9 mouse cellular contexts compared by ENCODE assay signal in the genomic region with DNA sequence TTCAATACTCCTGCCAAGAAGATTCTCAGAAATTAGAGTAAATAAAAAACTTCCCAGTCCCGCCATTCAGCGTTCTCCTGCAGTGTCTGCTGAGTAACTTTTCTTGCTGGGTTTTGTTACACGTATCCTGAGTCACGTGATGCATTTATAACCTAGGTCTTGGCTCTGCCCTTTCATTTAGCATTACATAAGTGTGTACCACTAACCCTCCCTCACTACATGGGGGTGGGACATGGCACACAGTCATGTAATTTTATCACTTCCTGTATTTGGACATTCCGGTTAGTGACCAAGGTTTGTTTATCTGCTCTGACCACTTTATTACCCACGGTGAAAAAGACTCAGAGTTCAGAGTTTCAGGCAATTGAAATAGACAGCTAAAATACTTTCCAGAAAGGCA.
A peak's percentile ranks its signal among the peaks of the same experiment; 100 is the strongest.
DNase-seq lines count a peak whose midpoint lies in the region; ATAC-seq lines count a peak whose summit lies in the region.
"Had no signal": no experiment of that assay in that cellular context is flagged by ENCODE, and none has a peak within 500 bp of the region (broad histone marks: within the 10 kb centered on the region; RNA-seq: fewer than 3 reads in every experiment).

No protein-coding gene starts in this region.

- no peak overlapping the region for H3K9ac ChIP-seq in intestine, embryonic 16.5 days (ENCODE audit: low read depth, low read length)
- no peak overlapping the region for H3K9ac ChIP-seq in lung, embryonic 16.5 days (ENCODE audit: low read length)

- peak; percentile 74 for ATAC-seq in intestine, embryonic 16.5 days
- peak; percentile 46; the same call in 1 of the 2 replicates for ATAC-seq in lung, embryonic 16.5 days (ENCODE audit: low read depth)
- no peak for ATAC-seq in megakaryocyte-erythroid progenitor cell, adult 5-6 weeks (replicated peaks; ENCODE audit: low FRiP score, low TSS enrichment, poor library complexity, severe bottlenecking)

- no peak overlapping the region for H3K4me2 ChIP-seq in intestine, embryonic 16.5 days (ENCODE audit: low read depth, low read length)
- no peak overlapping the region for H3K4me2 ChIP-seq in lung, embryonic 16.5 days (ENCODE audit: low read depth, low read length)

- H3K9me3 ChIP-seq in intestine, embryonic 16.5 days (ENCODE audit: control insufficient read depth, low read length): no peaks in the 10 kb centered on the region
- no peaks in the 10 kb centered on the region for H3K9me3 ChIP-seq in lung, embryonic 16.5 days (ENCODE audit: control insufficient read depth, low read length)

- 0 out of 2 replicates have a peak overlapping the region, but pooled peaks have one; percentile 3 for H3K27ac ChIP-seq in brown adipose tissue, adult 24 weeks (replicated peaks; ENCODE audit: low read depth, low read length)
- H3K27ac ChIP-seq in intestine, embryonic 16.5 days (ENCODE audit: low read length): peak overlapping the region; percentile 65
- H3K27ac ChIP-seq in lung, embryonic 16.5 days (ENCODE audit: low read length): peak overlapping the region; percentile 5
- H3K27ac ChIP-seq: macrophage had no signal

- 20% methylated on average over 6 of the region's 6 CpGs for WGBS in intestine, embryonic 16.5 days
- 28% methylated on average over 6 of the region's 6 CpGs for WGBS in lung, embryonic 16.5 days

- no peaks in the 10 kb centered on the region for H3K27me3 ChIP-seq in intestine, embryonic 16.5 days (replicated peaks; ENCODE audit: control insufficient read depth, insufficient read depth, low read length)
- no peaks in the 10 kb centered on the region for H3K27me3 ChIP-seq in lung, embryonic 16.5 days (ENCODE audit: control insufficient read depth, insufficient read depth, low read depth, low read length)

- DNase-seq in adipocyte (ENCODE audit: low spot score): peak; percentile 29
- DNase-seq in cerebellum, postnatal 25 days: no peak
- no peak for DNase-seq in T-cell, adult 2 months (ENCODE audit: low spot score)
- DNase-seq: thymus, postnatal 25 days had no signal

- peaks cover 6% of the 10 kb centered on the region for H3K4me1 ChIP-seq in brown adipose tissue, adult 24 weeks (ENCODE audit: control insufficient read depth, insufficient read depth, insufficient read length, low read length)
- peaks cover 17% of the 10 kb centered on the region for H3K4me1 ChIP-seq in intestine, embryonic 16.5 days (ENCODE audit: control insufficient read depth, insufficient read depth, low read length)
- H3K4me1 ChIP-seq in lung, embryonic 16.5 days (replicated peaks; ENCODE audit: control insufficient read depth, insufficient read depth, low read length): peaks cover 28% of the 10 kb centered on the region

- H3K36me3 ChIP-seq in intestine, embryonic 16.5 days (ENCODE audit: control insufficient read depth, insufficient read depth, low read length): peaks cover 3% of the 10 kb centered on the region; the same call in 1 of the 2 replicates
- no peaks in the 10 kb centered on the region; the same call in none of the 2 replicates for H3K36me3 ChIP-seq in lung, embryonic 16.5 days (ENCODE audit: control insufficient read depth, insufficient read depth, low read length)

- peak overlapping the region; percentile 3; the same call in 1 of the 2 replicates for H3K4me3 ChIP-seq in brown adipose tissue, adult 24 weeks (ENCODE audit: insufficient read depth, low read depth, low read length)
- no peak overlapping the region for H3K4me3 ChIP-seq in intestine, embryonic 16.5 days (ENCODE audit: low read length)
- no peak overlapping the region for H3K4me3 ChIP-seq in lung, embryonic 16.5 days (ENCODE audit: low read length)

Comparison
In these comparisons a context has a peak if more than half of its experiments do, and no peak if none do; other contexts are left out.
1. H3K27ac ChIP-seq: peak in every context shown above with its lines; median percentile 65 in intestine, embryonic 16.5 days; 5 in lung, embryonic 16.5 days; 3 in brown adipose tissue, adult 24 weeks.